Mouse (Mus musculus) small intestine, adult 2 months (tissue): Measurements from ENCODE around the gene Nfkbid.

Source experiments
- CTCF ChIP-seq: fragments of 200-500 bp; IDR thresholded peaks from 2 replicates; pipeline ENCODE4 v1.5.1; 2012; ENCODE audit warnings: low read depth, mild to moderate bottlenecking, control low read depth, inconsistent platforms, low read length, moderate library complexity, mixed read lengths; ENCODE audit not compliant: insufficient replicate concordance, insufficient read length; ENCODE audit errors: extremely low read depth
- POLR2A ChIP-seq: fragments of 200-500 bp; IDR thresholded peaks from 2 replicates; pipeline ENCODE4 v1.6.1; 2012; ENCODE audit warnings: low read depth, mild to moderate bottlenecking, control low read depth, inconsistent platforms, low read length, moderate library complexity

DNA sequence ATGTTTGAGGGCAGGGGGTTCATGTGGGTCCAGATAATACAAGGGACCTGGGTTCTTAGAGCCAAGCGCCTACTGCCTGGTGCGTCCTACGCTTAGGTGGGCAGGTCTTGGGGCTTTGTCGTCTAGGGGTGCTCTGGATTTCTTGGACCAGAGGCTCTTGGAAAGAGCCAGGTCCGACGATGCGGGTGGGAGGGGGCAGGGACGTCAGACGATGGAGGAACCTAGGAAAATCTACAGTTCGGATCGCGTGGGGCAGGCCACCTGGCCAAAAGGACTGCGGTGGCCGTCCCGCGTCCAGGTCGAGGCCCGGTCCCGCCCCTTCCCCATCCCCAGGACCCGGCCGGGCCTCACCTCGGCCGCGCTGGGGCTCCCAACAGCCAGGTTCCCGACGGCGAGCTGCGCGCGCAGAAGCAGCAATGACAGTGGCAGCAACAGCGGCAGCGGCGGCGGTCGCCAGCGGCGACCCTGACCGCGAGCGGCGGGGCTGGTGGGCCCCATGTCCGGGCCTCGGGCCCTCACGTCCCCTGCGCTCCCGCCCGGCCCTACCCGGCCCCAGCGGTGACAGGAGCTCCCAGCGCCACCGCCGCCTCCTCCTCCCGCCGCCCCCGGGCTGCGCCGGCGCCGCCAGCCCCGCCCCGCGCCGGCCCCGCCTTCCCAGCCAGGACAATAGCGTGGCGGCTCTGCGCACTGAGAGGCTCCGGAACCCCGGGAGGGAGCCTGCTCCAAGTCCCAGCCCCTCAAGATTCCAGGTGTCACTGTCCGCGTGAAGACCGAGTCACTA is 23.6 kb downstream of the Nfkbid start, which contains the start of gene Aplp1:
- TF ChIP-seq POLR2A: no peak
- no peak for TF ChIP-seq CTCF
